Mouse (Mus musculus): Measurements from ENCODE around the gene Dpm1. TPM values are rescaled to one million over a fixed set of nuclear protein-coding genes. Genes with fewer than 3 reads are reported as not detected.
A peak's percentile ranks its signal among the peaks of the same experiment; 100 is the strongest.

Dpm1 gene
- polyA plus RNA-seq, 2 experiments: 18.4 to 90.6 TPM

DNA sequence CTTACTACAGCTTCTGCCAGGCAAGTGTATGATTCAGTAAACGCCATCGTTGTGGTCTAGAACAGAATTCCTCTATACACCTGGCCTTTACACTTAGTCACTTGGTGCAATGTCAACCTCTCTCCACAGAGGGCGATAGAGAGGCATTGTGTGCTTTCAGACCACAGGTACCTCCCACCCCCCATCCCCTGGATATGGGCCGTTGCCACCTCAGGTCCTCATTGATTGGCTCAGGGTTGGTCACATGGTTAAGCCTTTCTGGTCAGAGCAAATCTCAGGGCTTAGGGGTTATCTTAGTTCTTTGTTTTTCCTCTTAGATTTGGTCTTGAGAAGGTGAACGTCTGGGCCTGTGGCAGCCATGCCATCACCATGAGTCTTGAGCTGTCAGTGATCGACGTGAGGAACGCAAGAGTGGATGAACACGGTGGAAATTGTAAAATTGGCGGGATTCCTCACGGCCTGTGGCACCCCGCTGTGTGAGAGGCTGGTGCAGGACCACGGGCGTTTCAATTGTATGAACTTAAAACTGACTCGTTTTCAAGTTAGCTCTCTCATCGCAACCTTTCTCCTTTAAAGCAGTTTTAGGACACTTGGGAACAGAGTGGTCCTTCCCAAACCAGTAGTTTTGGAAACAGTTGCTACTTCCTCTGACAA is 22.4 kb upstream of the Dpm1 start:
- no peaks in the 10 kb centered on the region for H3K9me3 ChIP-seq (ENCODE audit: control insufficient read depth, low read length)
- no peak for TF ChIP-seq POLR2A (IDR thresholded peaks at IDR 0.05; ENCODE audit: borderline replicate concordance, extremely low read depth, insufficient read depth, insufficient read length)
- 9% methylated on average over 16 of the region's 16 CpGs for WGBS
- H3K4me2 ChIP-seq (replicated peaks; ENCODE audit: low read depth, low read length, severe bottlenecking): peak overlapping the region; percentile 37
- ATAC-seq (ENCODE audit: low FRiP score, low read depth) (peak; percentile 63; the same call in 1 of the 2 replicates), DNase-seq (ENCODE audit: low spot score) (peak; percentile 53)
- peaks cover 4% of the 10 kb centered on the region; the same call in 1 of the 2 replicates for H3K4me1 ChIP-seq (ENCODE audit: control insufficient read depth, insufficient read depth, low read length)
- no peak overlapping the region for H3K9ac ChIP-seq (ENCODE audit: low read depth, low read length, severe bottlenecking)
- H3K36me3 ChIP-seq (ENCODE audit: control insufficient read depth, insufficient read depth, low read length): no peaks in the 10 kb centered on the region
- no peak overlapping the region for H3K27ac ChIP-seq (replicated peaks; ENCODE audit: low read depth, low read length)
- no peaks in the 10 kb centered on the region for H3K27me3 ChIP-seq (ENCODE audit: control insufficient read depth, insufficient read depth, low read length)
- H3K4me3 ChIP-seq (replicated peaks; ENCODE audit: low read length): no peak overlapping the region

DNA sequence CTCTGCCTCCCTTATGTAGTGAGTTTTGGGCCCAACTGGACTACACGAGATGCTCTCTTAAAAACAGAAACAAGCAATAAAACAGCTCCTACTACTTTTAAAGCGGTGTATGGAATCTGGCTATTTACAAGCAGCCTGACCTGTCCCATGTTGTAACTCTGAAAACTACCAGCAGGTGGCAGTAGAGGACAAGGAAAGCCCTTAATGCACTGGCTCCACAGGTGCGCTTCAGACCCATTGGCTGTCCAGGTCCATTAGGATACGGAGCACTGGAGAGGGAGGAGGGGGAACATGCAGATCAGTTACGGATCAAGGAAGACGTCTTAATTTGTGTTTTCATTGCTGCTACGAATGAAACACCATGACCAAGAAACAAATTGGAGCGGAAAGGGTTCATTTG is 19.9 kb upstream of the Dpm1 start:
- no peak overlapping the region for H3K4me2 ChIP-seq (replicated peaks; ENCODE audit: low read depth, low read length, severe bottlenecking)
- no peak for TF ChIP-seq POLR2A (IDR thresholded peaks at IDR 0.05; ENCODE audit: borderline replicate concordance, extremely low read depth, insufficient read depth, insufficient read length)
- no peak overlapping the region for H3K27ac ChIP-seq (replicated peaks; ENCODE audit: low read depth, low read length)
- DNase-seq (ENCODE audit: low spot score): peak; percentile 82
- no peak overlapping the region for H3K4me3 ChIP-seq (replicated peaks; ENCODE audit: low read length)
- no peaks in the 10 kb centered on the region for H3K36me3 ChIP-seq (ENCODE audit: control insufficient read depth, insufficient read depth, low read length)
- no peaks in the 10 kb centered on the region for H3K27me3 ChIP-seq (ENCODE audit: control insufficient read depth, insufficient read depth, low read length)
- WGBS: 17% methylated on average over 8 of the region's 8 CpGs
- peak; percentile 55; the same call in 1 of the 2 replicates for ATAC-seq (ENCODE audit: low FRiP score, low read depth)
- H3K4me1 ChIP-seq (ENCODE audit: control insufficient read depth, insufficient read depth, low read length): peaks cover 4% of the 10 kb centered on the region; the same call in 1 of the 2 replicates
- H3K9me3 ChIP-seq (ENCODE audit: control insufficient read depth, low read length): no peaks in the 10 kb centered on the region
- H3K9ac ChIP-seq (ENCODE audit: low read depth, low read length, severe bottlenecking): no peak overlapping the region

DNA sequence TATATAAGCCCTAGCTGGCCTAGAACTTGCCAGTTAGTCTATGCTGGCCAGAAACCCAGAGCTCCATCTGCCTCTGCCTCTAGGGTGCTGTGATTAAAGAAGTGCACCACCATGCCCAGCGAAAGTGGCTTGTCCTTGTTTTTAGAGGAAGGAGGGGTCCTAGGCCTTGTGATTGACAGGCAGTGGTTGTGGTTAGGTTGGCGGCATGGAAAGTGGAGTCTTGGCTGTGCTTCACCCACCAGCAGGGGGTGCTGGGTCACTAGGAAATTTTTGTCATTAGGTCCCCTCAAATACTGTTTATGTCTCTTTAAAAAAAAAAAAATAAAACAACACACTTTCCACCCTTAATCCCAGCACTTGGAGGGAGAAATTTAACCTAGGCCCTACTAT is 18.5 kb upstream of the Dpm1 start:
- Histone ChIP-seq H3K9ac (ENCODE audit: low read depth, low read length, severe bottlenecking) (no peak overlapping the region), H3K36me3 (ENCODE audit: control insufficient read depth, insufficient read depth, low read length) (no peaks in the 10 kb centered on the region), H3K27ac (replicated peaks; ENCODE audit: low read depth, low read length) (no peak overlapping the region), H3K9me3 (ENCODE audit: control insufficient read depth, low read length) (no peaks in the 10 kb centered on the region), H3K4me2 (replicated peaks; ENCODE audit: low read depth, low read length, severe bottlenecking) (no peak overlapping the region), H3K4me1 (ENCODE audit: control insufficient read depth, insufficient read depth, low read length) (peaks cover 4% of the 10 kb centered on the region; the same call in 1 of the 2 replicates), H3K4me3 (replicated peaks; ENCODE audit: low read length) (no peak overlapping the region), H3K27me3 (ENCODE audit: control insufficient read depth, insufficient read depth, low read length) (no peaks in the 10 kb centered on the region)
- 16% methylated on average over 2 of the region's 2 CpGs for WGBS
- ATAC-seq (ENCODE audit: low FRiP score, low read depth): no peak
- no peak for TF ChIP-seq POLR2A (IDR thresholded peaks at IDR 0.05; ENCODE audit: borderline replicate concordance, extremely low read depth, insufficient read depth, insufficient read length)
- DNase-seq (ENCODE audit: low spot score): no peak

DNA sequence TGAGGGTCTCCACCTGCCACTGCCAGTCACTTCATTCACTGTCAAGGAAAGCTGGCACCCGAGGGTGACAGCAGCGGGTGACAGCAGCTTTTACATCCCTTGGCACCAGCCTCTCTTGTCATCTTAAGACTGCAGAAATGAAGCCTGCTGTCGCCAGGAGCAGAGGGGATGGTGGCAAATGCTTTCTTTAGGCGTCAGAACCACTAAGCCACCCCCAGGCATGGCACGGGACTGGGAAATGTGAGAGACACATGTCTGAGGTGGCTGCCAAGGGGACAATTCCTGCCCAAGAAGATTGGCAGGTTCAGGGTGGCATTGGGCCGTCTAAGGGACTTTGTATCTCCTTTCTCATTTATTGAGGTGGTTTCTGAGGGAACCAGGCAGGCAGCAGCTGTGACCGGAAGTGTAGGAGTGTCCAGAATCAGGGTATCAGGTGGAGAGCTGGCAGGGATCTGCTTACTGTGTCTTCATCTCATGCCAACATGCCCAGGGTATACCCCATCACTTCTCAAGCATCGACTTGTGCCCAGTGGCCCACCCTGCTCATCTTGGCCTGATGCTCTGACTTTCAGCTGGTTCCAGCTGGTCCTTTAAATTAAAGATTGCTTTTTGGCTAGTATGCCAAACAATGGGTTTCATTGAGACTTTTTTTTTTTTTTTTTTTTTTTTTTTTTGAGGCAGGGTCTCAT is 17.9 kb upstream of the Dpm1 start:
- TF ChIP-seq POLR2A (IDR thresholded peaks at IDR 0.05; ENCODE audit: borderline replicate concordance, extremely low read depth, insufficient read depth, insufficient read length): no peak
- no peak for DNase-seq (ENCODE audit: low spot score)
- H3K4me3 ChIP-seq (replicated peaks; ENCODE audit: low read length): no peak overlapping the region
- H3K36me3 ChIP-seq (ENCODE audit: control insufficient read depth, insufficient read depth, low read length): no peaks in the 10 kb centered on the region
- H3K27ac ChIP-seq (replicated peaks; ENCODE audit: low read depth, low read length): no peak overlapping the region
- peaks cover 4% of the 10 kb centered on the region; the same call in 1 of the 2 replicates for H3K4me1 ChIP-seq (ENCODE audit: control insufficient read depth, insufficient read depth, low read length)
- no peak overlapping the region for H3K9ac ChIP-seq (ENCODE audit: low read depth, low read length, severe bottlenecking)
- WGBS: 74% methylated on average over 8 of the region's 8 CpGs
- no peak for ATAC-seq (ENCODE audit: low FRiP score, low read depth)
- H3K27me3 ChIP-seq (ENCODE audit: control insufficient read depth, insufficient read depth, low read length): no peaks in the 10 kb centered on the region
- no peaks in the 10 kb centered on the region for H3K9me3 ChIP-seq (ENCODE audit: control insufficient read depth, low read length)
- H3K4me2 ChIP-seq (replicated peaks; ENCODE audit: low read depth, low read length, severe bottlenecking): no peak overlapping the region

DNA sequence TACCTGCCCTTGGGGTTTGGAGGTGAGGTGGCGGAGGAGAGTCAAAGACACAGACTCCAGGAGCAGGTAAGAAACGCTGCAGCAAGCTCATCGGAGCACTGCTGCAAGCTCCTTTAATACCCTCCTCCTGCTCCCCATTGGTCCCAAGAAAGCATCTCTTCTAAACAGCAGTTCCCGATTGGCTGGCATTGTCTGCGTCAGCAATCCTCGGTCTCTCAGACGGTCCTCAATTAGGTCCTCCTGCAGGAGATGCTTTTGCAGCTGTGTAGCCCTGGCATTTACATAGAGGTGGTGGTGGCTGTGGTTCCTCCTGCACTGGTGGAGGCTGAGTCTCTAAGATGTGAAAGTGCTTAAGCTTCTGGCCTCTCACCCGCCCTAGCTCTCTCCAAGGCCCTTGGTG is 15.2 kb upstream of the Dpm1 start:
- Histone ChIP-seq H3K4me3 (replicated peaks; ENCODE audit: low read length) (no peak overlapping the region), H3K9me3 (ENCODE audit: control insufficient read depth, low read length) (no peaks in the 10 kb centered on the region), H3K27ac (replicated peaks; ENCODE audit: low read depth, low read length) (no peak overlapping the region), H3K9ac (ENCODE audit: low read depth, low read length, severe bottlenecking) (no peak overlapping the region), H3K4me2 (replicated peaks; ENCODE audit: low read depth, low read length, severe bottlenecking) (no peak overlapping the region), H3K4me1 (ENCODE audit: control insufficient read depth, insufficient read depth, low read length) (no peaks in the 10 kb centered on the region), H3K36me3 (ENCODE audit: control insufficient read depth, insufficient read depth, low read length) (no peaks in the 10 kb centered on the region), H3K27me3 (ENCODE audit: control insufficient read depth, insufficient read depth, low read length) (no peaks in the 10 kb centered on the region)
- DNase-seq (ENCODE audit: low spot score) (no peak), ATAC-seq (ENCODE audit: low FRiP score, low read depth) (no peak)
- WGBS: 31% methylated on average over 8 of the region's 8 CpGs
- no peak for TF ChIP-seq POLR2A (IDR thresholded peaks at IDR 0.05; ENCODE audit: borderline replicate concordance, extremely low read depth, insufficient read depth, insufficient read length)

Measured in limb, embryonic 14.5 days (tissue).